Mouse (Mus musculus): ENCODE measurements around the gene Cep170.
A peak's percentile ranks its signal among the peaks of the same experiment; 100 is the strongest.

Gene Cep170

DNA sequence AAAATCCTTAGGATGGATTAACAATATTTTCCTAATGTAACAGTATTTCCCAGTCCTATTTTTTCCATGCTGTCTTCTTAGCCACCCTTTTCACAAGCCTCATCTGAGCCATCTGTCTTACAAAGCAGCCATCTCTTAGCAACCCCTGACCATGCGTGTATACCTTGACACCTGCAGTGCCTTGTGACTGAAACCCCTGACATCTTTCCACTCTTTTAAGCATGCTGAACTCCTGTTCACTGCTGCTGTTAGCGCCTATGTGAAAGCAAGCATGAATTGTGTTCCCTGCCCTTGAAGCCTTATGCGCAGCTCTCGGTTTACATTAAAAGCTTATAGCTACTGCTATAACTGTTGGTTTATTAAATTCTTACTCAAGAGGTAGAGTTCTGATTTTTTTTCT, 11.2 kb upstream of the Cep170 start:
- no peak for DNase-seq (ENCODE audit: low read depth, low spot score)

- DNase-seq (ENCODE audit: low read depth, low spot score), result no peak
Measured at GRCm38 (mm10) chr1:176824611-176825010, 10.7 kb upstream of the Cep170 start.

GRCm38 (mm10) chr1:176823889-176824288, 10.0 kb upstream of the Cep170 start:
- no peak for DNase-seq (ENCODE audit: low read depth, low spot score)

DNA sequence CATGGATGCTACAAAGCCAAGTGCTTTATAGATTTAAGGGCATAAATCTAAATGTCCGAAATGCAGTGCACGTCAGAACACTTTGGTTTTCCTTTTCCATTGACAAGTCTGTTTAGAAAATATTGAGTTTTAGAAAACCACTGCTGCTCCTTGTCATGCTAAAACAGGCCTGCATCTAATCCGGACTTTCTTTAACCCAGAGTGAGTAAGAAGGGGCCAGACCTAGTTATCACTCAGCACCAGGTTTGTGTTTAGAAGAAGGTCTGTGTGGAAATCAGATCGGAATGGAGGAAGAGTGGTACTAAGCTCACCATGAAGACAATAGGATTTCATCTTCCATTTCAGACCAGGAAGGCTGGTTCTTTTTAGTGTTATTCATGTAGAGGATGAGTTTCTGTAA, 9.1 kb upstream of the Cep170 start:
- no peak for DNase-seq (ENCODE audit: low read depth, low spot score)

DNA sequence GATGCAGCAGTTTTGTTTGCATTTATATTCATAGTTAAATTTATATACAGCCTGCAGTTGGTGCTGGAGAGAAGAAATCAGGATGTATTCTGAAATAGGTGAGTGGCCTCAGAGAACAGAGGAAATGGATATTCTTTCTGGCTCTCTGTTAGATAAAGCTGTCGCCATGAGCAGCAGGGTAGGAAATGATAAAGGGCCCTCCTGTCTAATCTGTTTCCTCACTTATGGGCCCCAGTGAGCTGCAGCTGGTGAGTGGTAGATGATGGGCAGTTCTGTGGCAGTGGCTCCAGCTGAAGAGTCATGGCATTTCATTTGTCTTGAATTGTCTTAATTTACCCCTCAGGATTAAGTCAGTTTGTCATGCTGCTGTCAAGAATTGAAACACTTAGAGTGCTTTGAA, 8.1 kb upstream of the Cep170 start:
- no peak for DNase-seq (ENCODE audit: low read depth, low spot score)

DNA sequence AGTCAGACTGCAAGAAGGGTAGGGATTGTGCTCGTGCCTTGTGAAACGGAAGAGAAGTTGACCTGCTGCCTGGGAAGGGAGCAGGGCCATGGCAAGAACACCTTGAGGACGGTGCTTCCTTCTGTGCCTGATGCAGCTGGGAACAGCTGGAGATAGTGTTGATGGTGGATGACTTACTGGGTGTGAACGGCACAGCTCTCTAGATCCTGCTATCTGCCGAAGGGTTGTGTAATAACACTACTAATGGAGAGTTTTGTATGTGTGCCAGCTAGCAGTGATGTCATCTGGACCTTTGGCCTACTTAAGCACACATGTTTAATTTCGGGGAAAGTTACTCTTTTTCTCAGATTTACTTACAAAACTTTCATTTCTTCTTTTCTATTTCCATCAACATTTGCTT, 4.9 kb upstream of the Cep170 start:
- no peak for DNase-seq (ENCODE audit: low read depth, low spot score)

DNA sequence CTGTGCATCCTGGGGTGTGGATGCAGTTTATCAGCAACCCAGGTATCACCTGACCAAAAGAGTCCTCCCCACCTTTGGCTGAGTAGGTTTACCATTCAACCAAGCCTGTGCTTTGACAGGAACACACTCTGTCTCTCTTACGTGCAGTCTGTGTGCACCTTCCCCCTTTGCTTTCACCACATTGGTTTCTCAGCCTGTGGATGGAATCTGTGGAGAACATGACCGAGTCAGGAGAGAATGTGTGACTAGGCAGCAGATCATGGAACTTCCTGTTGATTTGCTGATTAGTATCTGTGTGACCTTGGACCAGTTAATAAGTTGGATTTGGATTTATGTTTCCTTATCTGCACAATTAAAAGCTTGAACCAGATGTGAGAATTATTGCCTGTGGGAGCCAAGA, 4.3 kb upstream of the Cep170 start:
- DNase-seq (ENCODE audit: low read depth, low spot score), result no peak

GRCm38 (mm10) chr1:176816728-176817127, 2.9 kb upstream of the Cep170 start:
- DNase-seq (ENCODE audit: low read depth, low spot score), result no peak

DNA sequence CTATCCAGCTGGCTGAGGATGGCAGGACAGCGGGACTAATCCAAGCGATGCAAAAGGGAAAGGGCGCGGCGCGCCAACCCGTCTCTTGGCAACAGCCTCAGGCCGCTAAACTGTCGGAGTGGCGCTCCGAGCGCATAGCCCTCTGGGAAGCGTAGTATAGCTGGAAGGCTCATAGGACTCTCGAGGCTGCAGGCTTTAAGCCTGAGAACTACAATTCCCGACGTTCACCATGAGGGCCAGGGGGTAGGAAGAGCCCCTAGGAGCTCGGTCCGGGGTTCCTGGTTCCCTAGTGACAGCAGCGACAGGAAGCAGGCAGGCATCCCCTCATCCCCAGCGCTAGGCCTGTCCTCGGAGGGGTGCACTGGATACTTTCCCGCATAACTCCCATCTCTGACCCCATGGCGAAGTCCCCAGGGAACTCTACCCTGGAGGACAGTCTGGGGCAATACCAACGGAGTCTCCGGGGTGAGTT, 760 bp upstream of the Cep170 start, which contains the start of gene Sdccag8:
Gene Sdccag8 (plus strand): TSS at position 70 of the 472 bp plus-strand sequence.
- peak; percentile 91 for DNase-seq (ENCODE audit: low read depth, low spot score)

DNA sequence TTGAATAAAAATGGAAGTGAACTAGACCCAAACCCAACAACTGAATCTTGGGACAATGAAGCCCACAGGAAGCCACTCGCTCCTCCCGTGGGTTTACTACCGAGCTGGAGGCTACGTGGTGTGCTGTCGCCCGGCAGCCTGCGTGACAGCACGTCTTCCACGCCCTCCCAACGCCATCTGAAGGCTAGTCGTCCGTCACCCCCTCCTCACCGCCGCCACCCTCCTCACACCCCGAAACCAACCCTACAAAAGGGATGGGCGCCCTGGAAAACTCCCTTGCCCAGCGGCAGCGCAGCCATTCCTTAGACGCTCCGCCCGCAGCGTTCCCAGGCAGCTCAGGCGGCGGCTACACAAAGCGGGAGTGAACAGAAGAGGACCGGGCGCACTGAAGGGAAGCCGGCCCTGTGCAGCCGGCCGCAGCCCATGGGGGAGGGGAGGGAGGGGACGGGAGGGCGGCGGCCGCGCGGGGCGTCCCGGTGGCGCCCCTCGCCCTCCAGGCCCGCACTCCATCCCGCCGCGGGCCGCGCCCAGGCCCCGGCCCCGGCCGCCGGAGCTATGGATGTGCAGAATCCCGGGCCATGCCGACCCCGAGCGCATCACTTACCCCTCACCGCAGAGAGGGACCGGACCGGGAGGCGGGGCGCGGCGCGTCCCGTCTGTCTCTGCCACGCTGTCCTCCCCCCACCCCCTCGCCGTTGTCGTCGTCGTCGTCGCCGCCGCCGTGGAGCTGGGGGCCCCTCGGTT, 403 bp downstream of the Cep170 start:
- peak; percentile 54 for DNase-seq (ENCODE audit: low read depth, low spot score)

- DNase-seq (ENCODE audit: low read depth, low spot score), result no peak
Measured at GRCm38 (mm10) chr1:176812491-176813291, 1.2 kb downstream of the Cep170 start.

DNA sequence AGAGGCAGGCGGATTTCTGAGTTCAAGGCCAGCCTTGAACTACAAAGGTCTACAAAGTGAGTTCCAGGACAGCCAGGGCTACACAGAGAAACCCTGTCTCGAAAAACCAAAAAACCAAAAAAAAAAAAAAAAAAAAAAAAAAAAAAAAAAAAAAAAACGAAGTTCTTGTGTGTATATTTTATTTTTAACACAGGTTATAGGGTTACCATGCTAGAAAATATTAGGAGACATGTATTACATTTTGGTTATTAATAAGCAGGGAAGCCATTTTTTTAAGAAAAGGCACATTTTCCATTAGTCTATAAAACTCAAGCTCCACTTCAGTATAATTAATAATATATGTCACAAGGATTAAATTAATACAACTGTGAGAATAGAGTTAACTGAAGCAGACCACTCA, 2.0 kb downstream of the Cep170 start:
- DNase-seq (ENCODE audit: low read depth, low spot score), result no peak

- no peak for DNase-seq (ENCODE audit: low read depth, low spot score)
Measured at GRCm38 (mm10) chr1:176810161-176810560, 3.7 kb downstream of the Cep170 start.

GRCm38 (mm10) chr1:176800728-176801365, 13.0 kb downstream of the Cep170 start:
- peak; percentile 22 for DNase-seq (ENCODE audit: low read depth, low spot score)

GRCm38 (mm10) chr1:176798673-176799072, 15.2 kb downstream of the Cep170 start:
- DNase-seq (ENCODE audit: low read depth, low spot score), result no peak

- DNase-seq (ENCODE audit: low read depth, low spot score), result no peak
Measured at GRCm38 (mm10) chr1:176792175-176792574, 21.7 kb downstream of the Cep170 start.

DNA sequence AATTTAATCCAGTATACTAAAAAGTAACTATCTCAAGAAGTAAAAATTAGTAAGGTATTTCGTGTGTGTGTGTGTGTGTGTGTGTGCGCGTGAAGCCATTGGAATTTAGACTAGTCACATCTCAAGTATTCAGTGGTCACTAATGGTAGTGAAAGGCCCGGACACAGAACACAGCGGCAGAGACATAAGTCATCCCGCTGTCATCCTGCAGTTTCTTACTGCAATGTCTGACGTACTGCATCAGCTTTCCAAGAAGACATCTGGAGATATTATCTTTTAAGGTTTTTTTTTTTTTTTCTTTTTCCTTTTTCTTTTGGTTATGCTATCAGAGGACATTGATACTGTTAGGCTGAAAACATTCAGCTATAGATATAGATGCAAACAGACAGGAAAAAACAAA, 24.5 kb downstream of the Cep170 start:
- DNase-seq (ENCODE audit: low read depth, low spot score), result no peak

GRCm38 (mm10) chr1:176774533-176774932, 39.3 kb downstream of the Cep170 start:
- DNase-seq (ENCODE audit: low read depth, low spot score), result no peak

DNA sequence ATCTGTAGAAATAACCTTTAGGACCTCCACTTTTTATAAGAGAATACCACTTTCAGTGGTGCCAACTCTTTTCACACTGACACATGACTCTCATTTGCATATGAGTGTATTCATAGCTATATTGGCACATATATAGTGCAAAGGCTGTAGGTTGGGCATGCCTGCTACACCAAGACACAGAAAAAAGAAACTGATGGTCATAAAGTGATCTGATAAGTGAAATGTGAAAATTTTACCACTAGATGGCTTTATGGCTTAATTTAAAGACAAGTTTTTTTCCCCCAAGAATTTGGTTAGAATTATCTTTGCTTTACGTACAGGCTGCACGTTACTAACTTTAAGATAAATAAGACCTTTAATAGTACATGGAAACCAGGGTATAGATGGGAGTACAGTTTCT, 51.6 kb downstream of the Cep170 start:
- no peak for DNase-seq (ENCODE audit: low read depth, low spot score)

DNA sequence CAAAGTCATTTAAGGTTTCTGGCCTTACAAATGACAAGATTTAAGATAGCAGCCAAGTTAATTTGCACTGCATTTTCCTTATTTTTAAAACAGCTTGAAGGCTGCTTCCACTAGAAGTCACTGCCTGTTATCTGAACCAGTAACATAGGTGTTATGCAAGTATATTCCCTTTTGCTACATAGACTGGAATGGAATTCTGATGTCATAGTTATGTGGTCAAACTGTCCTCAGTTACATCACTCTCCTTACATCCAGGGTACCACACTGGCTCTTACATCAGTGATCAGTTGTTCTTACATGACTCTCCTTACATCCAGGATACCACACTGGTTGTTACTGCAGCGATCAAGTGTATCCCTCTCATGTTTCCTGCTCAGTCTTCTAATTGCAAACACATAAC, 53.2 kb downstream of the Cep170 start:
- no peak for DNase-seq (ENCODE audit: low read depth, low spot score)

DNA sequence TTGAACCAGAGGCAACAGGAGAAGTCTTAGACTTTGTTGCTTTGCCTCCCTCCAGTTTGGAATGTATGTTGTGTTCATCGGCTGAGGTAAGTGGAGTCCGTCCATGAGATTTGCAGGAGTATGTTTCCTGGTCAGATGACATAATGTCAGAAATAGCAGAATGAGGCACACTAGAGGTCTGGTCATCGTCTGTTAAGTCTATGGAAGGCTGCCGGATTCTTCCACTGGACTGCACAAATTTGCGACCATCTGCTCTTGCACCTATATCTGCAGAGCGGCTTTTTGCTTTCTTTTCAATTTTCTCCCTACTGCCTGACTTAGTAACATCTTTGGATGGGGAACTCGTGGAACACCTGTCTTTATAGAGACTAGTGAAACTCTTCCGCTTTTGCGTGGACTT, 58.3 kb downstream of the Cep170 start:
- no peak for DNase-seq (ENCODE audit: low read depth, low spot score)
